Mouse (Mus musculus) G1E-ER4 (cell line): ENCODE measurements around the gene Serinc2. TPM values are rescaled to one million over a fixed set of nuclear protein-coding genes. Genes with fewer than 3 reads are reported as not detected.

Experiments used
- GATA1 ChIP-seq: IDR thresholded peaks from one replicate; pipeline ENCODE4 v1.8.0; 2012; ENCODE audit warnings: low read length, inconsistent platforms
- polyA plus RNA-seq: library from polyadenylated mRNA; stranded (reverse); fragments of >175 nt; gene quantifications from 2 replicates; pipeline ENCODE4 v1.2.3, GENCODE M21; 2012

Serinc2 gene
- 0.05 and 0.09 TPM in 2 replicates for polyA plus RNA-seq

DNA sequence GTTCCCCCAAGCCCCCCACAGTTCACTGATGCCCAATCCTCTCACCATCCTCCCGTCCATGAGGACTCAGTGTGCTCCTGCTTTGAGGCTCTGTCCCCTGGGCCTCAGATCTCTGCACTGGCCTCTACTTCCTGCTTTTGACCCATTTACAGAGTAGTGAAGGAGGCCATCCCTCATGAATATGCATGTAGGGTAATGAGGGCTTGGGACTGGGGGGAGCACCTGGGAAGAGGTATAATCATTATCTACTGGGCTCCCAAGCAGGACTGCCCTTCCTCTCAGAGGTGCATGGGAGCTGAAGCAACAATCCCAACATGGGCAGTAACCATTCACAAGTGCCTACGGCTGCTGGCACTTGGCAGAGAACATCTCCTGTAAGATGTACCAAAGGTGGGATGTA lies at the start of gene Serinc2:
TSS of gene Serinc2 (minus strand) at position 101 of the 400 bp plus-strand sequence.
- TF ChIP-seq GATA1, result no peak

DNA sequence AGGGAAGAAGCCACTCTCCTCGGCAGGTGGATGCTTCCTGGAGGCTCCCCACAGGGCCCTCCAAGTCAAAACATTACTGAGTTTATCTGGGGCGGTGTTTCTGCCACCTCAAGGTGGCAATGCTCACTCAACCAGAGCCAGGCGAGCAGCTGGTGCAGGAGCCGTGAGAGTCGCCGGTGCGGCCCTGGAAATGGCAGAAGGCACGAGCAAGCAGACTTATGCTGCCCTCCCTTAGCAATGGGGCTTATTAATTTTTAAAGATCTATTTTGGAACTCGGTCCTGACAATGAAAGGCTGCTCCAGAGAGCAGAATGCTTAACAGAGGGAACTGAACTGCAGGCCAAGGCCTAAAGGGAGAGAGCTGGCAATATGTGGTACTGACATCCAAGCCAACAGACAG lies 48.4 kb upstream of the Serinc2 start:
- no peak for TF ChIP-seq GATA1

DNA sequence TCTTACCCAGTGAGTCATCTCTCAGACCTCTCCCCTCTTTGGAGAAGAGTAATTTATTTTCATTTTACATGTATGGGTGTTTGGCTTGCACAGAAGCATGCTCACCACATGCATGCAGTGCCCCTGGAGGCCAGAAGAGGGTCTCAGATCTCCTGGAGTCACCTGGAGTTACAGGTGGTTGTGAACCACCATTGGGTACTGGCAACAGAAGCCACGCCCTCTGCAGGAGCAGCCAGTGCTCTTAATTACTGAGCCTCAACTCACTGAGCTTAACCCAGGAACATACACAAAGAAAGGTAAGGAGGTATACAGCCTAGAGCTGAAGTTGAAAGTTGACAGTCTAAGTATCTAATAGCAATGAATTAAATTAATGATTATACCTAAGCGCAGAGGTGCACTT lies 46.4 kb upstream of the Serinc2 start:
- no peak for TF ChIP-seq GATA1

DNA sequence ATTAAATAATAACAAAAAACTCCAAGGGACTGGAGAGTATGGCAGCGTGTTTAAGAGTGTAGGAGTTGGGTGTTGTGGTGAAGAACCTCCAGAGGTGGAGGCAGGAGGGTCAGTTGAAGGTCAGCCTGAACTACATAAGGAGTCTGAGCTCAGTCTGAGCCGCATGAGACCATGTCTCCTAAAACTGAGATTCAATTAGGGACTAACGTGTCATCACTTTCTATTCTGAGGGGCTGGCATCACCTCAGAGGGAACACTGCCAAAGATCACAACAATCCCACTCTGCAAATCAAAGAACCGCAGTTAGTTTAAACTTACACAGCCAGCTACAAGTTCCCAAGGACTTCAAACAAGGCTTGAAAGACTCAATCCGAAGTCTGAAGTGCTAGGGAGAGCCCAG lies 44.6 kb upstream of the Serinc2 start:
- no peak for TF ChIP-seq GATA1

DNA sequence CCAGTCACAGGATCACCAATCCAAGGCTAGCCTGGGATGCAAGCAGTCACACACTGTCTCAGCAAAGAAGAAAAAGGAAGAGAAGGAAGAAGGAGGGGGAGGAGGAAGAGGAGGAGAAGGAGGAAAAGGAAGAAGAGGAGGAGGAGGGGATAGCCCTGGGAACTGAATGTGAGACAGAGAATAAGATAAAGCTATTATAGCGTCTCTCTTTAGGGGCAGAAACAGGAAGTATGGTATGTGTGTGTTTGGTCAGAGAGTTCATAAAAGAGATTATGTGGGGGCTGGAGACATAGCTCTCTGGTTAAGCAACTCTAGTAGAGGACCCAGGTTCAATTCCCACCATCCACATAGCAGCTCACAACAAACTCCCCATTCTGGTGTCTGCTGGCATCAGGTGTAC lies 44.2 kb upstream of the Serinc2 start:
- TF ChIP-seq GATA1, result no peak

DNA sequence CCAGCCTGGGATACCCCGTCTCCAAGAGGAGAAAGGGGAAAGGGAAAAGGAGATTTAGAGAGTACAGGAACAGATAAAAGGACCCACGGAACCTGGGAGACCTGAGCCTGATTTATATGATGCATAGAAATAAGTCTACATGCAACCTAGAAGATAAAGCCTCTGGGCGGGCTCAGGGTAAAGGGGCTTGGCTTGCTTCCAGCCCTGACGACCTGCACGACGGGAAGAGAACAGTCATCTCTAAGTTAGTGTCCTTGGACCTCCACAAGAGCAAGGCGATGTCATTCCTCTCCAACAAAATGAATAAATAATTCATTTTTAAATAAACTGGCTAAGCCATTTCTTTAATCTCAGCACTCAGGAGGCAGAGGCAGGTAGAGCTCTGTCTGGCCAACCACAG lies 43.6 kb upstream of the Serinc2 start:
- TF ChIP-seq GATA1, result no peak

DNA sequence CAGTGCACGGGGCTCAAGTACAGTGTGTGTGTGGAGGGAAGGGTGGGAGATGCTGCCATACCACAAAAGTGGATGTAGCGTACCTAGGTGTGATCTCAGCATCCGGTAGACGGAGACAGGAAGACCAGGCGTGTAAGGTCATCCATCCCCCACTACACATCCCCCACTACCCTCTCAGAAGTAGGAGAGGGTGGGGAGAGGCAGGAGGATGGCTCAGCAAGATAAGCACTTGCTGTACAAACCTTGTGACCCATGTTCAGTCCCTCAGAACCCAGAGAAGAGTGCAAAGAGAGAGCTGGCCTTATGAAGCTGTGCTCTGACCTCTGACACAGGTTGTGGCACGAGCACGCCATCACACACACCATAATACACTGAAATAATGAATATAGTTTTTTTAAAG lies 42.6 kb upstream of the Serinc2 start:
- TF ChIP-seq GATA1, result no peak

DNA sequence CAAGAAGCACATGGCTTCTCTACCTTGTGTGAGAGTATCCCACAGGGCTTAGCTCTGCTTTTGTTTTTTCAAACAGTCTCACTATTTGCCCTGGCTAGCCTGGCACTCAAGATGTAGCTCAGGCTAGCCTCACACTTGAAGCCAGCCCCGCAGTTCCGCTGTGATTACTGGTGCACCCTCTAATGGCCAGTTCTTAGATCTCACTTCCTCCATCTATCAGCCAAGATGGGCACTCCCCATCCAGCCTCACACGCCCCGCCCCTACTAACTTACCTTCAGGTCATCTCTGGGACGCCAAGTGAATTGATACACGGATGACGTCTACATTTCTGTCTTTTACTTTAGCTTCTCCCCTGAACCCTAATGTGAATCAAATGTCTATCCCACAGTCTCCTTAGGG lies 40.6 kb upstream of the Serinc2 start:
- TF ChIP-seq GATA1, result no peak

DNA sequence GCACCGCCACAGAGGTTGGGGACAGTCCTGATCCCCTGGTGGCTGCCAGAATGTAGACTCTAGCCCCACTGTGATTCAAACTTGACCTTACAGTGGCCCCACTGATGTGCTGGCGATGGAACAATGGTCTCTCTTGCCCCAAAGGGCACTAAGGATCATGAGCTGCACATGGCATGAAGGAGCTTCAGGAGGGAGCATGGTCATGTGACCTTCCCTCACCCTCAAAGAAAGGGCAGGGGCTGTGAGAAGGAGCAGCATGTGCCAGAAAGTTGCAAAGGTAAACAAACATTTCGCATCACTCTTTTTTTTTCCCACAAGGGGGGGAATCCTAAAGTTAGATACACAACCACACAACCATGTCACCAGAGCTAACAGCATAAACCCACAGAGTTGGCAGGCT lies 39.1 kb upstream of the Serinc2 start:
- no peak for TF ChIP-seq GATA1

DNA sequence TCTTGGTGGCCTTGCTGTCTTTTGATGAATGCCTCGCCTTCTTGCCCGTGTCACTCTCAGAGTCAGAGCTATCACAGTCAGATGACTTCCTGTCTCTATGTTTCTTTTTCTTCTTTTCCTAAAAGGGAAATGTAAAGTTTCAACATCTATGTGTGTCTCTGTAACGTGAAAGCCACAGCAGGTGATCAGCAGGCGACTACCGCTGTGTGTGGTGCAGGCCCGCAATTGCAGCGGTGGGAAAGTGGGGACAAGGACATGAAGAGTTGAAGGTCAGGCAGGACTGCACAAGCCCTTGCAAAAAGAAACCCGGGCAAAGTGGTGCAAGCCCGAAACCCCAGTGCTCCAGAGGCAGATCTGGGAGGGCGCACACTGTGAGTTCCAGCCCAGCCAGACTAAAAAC lies 37.7 kb upstream of the Serinc2 start:
- no peak for TF ChIP-seq GATA1

DNA sequence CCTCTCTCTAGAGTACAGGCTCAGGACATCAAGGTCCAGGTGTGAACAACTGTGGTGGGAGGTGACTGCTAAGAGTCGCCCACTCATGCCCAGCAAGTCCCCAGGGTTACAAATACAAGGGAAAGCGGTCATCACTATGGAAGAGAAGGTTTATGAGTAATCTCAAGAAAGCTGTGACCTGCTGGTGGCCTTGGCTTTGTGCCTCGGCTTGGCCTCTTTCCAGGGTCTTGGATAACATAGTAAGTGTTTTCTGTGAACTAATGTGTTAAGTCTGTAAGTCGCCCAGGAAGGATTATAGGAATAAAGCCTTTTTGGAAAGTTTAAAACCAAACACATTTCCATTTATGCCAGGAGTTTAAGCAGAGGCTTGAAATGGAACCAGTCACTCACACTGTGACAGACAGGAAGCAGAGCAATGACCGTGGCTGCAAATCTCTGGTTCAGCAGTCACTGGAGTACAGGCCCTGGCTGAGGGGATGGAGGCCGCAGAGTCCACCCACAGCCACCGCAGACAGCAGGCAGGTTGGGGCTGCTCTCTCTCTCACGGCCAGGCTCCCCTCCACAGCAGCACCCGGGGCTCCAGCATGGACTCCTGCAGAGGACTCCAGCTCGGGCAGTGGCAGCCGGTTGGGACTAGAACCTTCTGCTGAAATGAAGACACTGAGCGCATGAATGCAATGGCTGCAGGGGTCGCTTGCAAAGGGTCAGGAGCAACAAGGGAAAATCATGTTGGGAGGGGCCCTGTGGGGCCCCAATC lies 36.9 kb upstream of the Serinc2 start:
- no peak for TF ChIP-seq GATA1

DNA sequence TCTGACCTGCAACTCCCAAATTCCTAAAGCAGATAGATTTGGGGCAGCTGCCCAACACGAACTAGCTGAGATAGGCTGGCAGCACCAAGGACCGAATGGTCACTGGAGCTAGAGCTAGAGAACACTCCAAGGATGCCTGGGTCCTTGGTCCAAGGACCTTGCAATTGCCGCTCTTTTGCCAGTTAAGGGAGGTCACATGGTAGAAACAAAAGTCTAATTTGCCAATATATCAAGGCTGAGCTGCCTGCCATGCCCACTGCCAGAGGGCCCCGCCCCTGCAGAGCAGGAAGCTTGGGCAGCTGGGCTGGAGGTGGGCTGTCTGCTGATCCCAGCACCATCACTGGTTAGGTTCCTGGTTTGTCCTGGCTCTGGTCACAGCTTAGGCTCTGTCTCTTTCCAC lies 34.5 kb upstream of the Serinc2 start:
- TF ChIP-seq GATA1, result no peak

DNA sequence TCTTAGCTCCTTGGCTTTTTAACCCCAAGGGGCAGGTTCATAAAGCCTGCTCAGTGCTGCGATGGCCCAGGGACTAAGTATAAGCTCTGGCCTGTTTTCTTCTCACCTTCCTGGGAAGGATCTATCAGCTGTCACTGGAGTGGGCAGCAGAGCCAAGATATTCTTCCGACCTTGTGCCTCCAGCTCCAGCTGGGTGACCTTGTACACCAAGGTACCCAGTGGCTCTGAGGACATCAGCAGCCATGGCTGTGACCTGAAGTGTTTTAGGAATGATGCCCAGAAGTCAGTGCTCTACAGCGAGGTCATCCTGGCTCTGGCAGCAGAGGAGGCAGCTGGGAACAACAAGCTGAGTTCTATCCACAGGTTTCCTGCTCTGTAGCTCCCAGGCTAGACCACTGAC lies 33.5 kb upstream of the Serinc2 start:
- no peak for TF ChIP-seq GATA1

DNA sequence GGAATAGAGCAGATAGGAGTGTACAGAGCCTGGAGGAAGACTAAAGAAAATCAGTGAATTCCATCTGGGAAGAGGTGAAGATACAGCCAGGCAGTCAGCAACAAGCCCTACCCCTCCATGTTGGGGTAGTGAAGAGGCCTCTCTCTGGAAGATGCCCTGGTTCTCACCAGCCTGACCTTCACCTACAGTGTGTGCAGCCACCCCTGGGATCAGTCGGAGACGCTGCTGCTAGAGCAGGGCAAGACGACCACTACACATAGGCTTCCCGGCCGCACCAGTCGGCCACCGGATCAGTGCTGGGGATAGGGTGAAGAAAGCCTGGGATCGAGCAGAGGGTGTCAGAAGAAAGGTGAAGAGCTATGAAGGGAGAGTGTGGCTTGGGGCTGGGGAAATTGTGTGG lies 30.2 kb upstream of the Serinc2 start:
- no peak for TF ChIP-seq GATA1

DNA sequence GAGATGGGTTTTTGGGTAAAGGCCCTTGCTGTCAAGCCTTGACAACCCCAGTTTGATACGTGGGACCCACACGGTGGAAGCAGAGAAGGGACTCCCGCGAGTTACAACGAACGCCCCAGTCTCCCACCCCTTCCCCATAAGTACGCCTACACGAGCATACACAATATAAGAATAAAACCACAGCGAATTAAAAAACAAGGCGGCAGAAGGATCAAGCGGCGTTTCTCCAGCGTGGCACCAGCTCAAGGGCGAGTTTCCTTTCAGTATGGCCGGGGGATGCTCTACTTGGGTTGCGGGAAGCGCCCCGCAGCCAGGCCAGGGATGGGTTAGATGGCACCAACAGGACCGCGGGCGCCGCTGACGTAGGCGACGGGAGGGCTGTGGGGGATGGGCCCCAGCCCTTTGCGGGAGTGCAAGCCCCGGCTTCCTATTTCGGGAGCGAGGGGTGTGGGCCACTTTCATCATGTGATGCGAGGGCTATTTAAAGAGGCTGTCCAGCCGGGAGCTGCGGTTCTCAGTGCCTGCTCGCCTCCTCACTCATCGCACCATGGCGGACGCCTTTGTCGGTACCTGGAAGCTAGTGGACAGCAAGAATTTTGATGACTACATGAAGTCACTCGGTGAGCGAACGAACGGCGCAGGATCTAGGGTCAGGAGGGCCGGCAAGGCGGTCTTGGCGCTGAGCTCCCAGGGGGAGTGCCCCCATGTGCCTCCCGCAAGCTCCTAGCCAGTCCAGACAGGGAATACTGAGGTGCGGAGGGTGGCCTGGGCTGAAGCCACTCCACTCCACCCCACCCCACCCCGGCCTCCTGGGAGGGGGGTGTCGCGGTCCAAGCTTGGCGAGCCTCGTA lies 29.5 kb upstream of the Serinc2 start, which contains the start of the genes Fabp3 and Gm10570:
TSS of gene Fabp3 (plus strand) at position 365 of the 851 bp plus-strand sequence.
TSS of gene Gm10570 (minus strand) at position 444 of the 851 bp plus-strand sequence.
- no peak for TF ChIP-seq GATA1

DNA sequence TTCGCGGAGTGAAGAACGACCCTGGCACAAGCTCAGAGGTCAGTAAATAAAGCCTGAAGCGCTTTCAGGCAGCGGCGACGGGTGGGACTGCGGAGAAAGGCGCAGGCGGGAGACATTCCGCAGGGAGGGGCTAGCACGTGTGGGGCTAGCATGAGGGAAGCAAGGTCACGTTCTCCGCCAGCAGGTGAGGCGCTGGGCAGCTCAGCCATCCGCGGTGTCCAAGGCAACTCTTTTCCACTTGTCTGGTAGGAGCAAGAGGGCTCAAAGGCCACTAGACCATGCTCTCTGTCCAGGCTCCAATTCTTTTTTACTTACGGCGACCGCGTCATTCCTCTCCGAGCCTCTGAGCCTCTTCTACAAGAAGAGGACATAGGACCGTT lies 28.8 kb upstream of the Serinc2 start:
- TF ChIP-seq GATA1, result no peak
